ENCODE assay signal across 10 mouse cellular contexts in the genomic region with DNA sequence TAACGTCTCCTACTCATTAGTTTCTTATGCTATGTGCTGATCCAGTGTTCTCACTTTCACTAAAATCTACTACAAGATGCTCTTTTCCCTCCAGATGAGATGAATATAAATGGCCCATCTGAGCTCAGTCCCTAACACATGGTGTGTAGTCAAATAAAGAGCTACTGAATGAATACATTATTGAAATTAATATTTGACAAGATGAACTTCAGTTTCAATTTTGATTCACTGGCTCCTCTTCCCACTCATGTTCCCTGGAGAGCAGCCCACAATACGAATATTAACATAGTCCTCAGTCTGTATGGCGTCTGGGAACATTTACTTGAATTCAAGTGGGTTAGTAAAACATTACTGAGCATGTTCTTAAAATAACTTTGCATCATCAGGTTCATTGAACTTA.
"Had no signal": no experiment of that assay in that cellular context is flagged by ENCODE, and none has a peak within 500 bp of the region (broad histone marks: within the 10 kb centered on the region; RNA-seq: fewer than 3 reads in every experiment).

No protein-coding gene starts in this region.

- DNase-seq: lung, adult 2 months; lung, postnatal 14 days; lung, postnatal 36 days; right cerebral cortex, postnatal 14 days; thymus, adult 2 months; thymus, postnatal 25 days; thymus, postnatal 4 days had no signal

- ATAC-seq: lung, postnatal 0 days; midbrain, embryonic 13.5 days; midbrain, embryonic 15.5 days had no signal
